Mouse (Mus musculus) activated CD4-positive, CD25-positive, alpha-beta regulatory T cell (primary cell): Measurements from ENCODE around the gene Arl11. TPM values are rescaled to one million over a fixed set of nuclear protein-coding genes. Genes with fewer than 3 reads are reported as not detected.

Experiments
- polyA plus RNA-seq, 2 experiments: library from polyadenylated mRNA; unstranded; fragments of 100-300 nt; shearing (Covaris generic); gene quantifications; one replicate each; pipeline ENCODE4 v1.2.1; 2017

Gene Arl11
- polyA plus RNA-seq, result 1 to 10 TPM in 1 of 2 experiments, under 1 TPM in 1; 0.32 to 1.1 TPM

GRCm38 (mm10) chr14:61309593-61309992, at the start of gene Arl11:
Arl11 (plus strand) TSS chr14:61309753.

GRCm38 (mm10) chr14:61360131-61360980, 50.8 kb downstream of the Arl11 start, which contains the start of gene Ebpl:
Ebpl (minus strand) TSS chr14:61360439.

Other genes with a start within 250 kb of the Arl11 start
- 10 to 100 TPM; 10.4 to 12.2 TPM for gene Sacs, start 171.3 kb upstream of the Arl11 start, polyA plus RNA-seq
- gene Sgcg, start 51.3 kb upstream of the Arl11 start, polyA plus RNA-seq, result under 1 TPM; 0.10 to 0.11 TPM
- 10 to 100 TPM; 14.0 to 19.1 TPM for gene Ebpl, start 50.7 kb downstream of the Arl11 start, polyA plus RNA-seq
- gene Kpna3, start 130.1 kb downstream of the Arl11 start, polyA plus RNA-seq, result 10 to 100 TPM; 41.7 to 44.7 TPM
- 10 to 100 TPM in 1 of 2 experiments, 1 to 10 TPM in 1; 6.9 to 13.9 TPM for gene Spryd7, start 247.1 kb downstream of the Arl11 start, polyA plus RNA-seq